Mouse (Mus musculus) cerebellum, postnatal 10 days (tissue): ENCODE results near the gene Hoxb13.

Experiments used
- DNase-seq, 2 experiments: peaks; one replicate each; pipeline ENCODE4 v3.0.0; 2021; ENCODE audit warnings: mixed read lengths in 2 of 2

Hoxb13 gene

DNA sequence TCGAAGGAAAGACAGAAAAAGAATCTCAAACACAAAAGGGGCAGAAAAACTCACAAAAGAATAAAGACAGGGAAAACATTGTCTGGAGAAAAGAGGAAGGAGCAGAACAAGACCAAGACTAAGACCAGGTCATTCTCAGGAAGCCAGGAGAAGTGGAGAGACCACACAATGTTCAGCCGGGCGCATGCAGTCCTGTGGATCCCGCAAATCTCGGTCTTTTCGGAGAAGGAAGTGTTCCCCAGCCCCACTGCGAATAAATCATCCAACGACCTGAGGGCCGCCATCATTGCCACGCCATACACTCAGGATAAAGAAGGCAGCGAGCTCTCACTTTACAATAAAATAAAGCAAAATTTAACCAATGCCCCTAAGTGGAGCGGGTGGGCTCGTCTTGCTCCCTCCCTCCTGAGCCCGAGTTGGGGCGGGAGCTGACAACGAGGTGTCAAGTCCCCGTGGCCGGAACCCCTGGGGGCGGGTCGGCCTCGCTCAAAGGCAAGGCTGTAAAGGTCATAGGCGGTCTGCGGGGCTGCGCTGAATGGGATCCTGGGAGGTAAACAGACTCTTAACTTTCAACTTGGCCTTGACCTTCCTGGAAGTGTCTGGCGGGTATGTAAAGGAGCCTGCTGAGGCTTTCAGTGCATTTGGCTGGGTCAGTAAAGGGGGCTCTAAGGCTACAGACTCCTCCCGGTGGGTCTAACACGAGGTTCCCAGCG is 4.2 kb upstream of the Hoxb13 start:
- DNase-seq, result no peak

DNA sequence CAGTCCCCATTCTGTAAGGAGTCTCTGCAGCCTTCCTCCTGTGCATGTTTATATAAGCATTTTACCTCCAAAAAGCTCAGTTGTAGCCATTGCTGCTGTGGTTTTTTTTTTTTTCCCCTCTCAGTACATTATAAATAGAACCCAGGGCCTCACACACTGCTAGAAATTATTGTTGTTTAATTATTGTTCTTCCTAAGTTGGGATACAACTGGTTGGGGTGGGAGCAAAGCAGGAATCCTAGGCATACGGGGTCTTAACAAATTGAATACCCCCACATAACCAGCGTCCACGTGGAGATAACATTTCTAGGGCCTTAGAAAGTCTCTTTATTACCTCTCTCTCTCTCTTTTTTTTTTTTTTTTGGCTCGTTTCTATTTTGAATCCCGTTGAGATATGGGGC is 3.0 kb upstream of the Hoxb13 start:
- DNase-seq, result no peak

DNA sequence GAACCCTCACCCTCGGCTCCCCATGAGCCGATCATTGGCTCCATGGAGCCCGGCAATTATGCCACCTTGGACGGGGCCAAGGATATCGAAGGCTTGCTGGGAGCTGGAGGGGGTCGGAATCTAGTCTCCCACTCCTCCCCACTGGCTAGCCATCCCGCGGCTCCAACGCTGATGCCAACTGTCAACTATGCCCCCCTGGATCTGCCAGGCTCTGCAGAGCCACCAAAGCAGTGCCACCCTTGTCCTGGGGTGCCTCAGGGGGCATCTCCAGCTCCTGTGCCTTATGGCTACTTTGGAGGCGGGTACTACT is 240 bp downstream of the Hoxb13 start:
- DNase-seq, result no peak

DNA sequence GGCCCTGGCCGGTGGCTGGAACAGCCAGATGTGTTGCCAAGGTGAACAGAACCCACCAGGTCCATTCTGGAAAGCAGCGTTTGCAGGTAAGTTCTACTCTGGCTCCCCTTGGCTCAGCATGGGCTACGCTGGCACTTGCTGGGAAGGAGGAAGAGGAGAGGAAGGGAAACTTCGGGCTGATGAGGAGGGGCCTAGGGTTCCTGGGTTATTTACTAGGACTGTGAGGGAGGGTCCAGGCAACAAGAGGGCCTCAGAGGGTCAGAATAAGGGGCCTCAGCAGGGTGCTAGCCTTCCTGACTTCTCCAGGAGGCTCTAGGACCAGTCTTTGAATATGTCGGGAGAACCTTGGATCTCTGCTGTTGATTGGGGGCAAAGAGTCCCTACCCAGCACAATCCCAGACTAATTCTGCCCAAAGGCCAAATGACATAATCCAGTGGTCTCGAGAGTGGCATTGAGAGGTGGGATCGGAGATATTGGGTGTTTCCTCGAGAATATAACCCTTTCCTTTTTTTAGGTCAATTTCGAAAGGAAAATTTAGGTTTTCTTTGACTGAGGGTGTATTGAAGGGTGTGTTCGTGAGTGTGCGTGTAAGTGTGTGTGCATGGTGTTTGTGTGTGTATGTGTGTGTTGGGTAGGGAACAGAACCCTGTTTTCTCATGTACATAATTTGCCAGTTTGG is 985 bp downstream of the Hoxb13 start:
- no peak for DNase-seq

DNA sequence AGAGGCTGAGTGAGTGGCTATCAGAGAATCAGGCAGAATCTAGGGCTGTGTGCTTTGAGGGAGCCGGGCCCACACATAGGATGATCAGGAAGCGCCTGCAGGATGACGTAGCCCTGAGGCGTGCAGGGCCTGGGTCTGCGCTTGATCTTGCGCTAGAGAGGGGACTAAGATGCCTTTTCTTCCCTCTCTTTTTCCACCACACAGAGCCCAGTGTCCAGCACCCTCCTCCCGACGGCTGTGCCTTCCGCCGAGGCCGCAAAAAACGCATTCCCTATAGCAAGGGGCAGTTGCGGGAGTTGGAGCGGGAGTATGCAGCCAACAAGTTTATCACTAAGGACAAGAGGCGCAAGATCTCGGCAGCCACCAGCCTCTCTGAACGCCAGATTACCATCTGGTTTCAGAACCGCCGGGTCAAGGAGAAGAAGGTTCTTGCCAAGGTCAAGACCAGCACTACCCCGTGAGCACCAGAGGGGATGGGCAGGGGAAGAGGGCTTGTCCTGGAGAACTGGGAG is 1.7 kb downstream of the Hoxb13 start:
- no peak for DNase-seq

DNA sequence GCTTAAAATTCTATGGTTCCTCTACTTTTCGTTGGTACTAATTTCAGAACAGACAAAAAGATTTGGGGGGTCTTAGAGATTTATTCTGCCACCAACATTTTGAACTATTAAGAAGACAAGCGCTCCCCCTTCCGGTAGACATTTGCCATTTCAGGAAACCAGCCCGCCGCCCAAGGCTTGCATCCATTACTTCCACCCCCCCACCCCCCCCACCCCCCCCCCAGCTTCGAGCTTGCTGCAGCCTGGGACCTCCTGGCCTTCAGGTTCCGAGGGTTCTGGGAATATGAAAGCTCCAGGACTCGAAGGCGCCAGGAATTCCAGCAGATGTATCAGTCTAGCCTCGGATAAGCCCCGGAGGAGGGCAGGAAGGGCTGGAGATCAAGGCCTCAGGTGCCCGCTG is 4.5 kb downstream of the Hoxb13 start:
- DNase-seq, result peak; percentile 62 to 72

DNA sequence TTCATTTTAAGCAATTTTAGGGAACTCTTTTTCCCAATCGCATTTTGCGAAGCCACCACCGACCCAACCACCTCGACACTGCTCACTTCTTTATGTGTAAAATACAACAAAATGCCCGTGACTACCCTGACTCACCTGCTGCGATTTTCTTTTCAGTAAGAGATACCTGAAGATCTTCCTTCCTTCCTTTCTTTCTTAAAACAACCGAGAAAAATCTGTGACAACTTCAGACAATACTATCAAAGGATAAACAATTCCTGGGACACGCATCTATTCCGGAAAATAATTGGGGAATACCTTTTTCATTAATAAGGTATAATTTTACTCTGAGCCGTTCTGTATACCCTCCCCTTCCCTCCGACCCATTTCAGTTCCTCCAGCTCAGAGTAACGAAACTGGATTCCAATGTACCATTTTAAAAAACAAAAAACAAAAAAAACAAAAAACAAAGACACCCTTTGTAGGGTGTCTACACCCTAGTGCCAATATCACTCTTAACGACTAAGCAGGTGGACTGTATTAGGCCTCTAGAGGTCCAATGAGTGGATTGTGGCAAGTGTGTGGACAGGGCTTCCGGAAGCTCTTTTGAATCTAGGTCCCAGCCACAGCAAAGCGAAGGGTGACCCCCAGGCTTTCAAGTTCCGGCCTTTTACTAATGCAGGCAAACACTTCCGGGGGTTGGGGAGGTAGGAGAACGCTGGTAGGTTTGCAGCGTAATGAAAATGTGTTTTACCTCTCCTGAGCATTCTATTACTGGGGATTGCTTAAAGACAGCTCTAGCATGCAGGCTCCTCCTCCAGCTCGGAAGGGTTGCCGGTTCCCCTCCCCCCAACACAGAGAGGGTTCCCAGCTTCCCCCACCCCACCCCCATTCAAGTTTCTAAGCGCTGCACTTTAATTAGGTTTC is 5.3 kb downstream of the Hoxb13 start:
- DNase-seq, result no peak

DNA sequence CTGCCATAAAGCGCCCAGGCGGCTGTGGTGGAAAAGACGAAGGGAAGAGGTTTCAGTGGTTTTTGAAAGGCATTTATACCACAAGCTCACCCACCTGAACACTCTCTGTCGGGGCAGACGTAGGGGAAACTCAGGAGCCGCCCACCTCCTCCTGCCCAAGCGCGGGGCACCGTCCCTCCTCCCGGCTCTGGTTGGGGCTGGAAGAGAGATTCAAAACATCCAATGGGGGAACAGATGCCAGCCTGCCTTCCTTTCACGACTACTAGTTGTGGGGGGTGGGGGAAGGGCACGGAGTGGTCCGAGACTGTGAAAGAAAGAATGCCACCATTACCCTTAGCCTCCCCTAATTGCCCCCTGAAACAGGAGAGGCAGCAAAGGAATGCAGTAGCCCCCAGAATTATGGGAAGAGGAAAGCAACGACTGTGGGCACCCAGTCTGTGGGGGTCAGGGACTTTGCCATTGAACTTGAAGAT is 6.1 kb downstream of the Hoxb13 start:
- DNase-seq, result no peak

DNA sequence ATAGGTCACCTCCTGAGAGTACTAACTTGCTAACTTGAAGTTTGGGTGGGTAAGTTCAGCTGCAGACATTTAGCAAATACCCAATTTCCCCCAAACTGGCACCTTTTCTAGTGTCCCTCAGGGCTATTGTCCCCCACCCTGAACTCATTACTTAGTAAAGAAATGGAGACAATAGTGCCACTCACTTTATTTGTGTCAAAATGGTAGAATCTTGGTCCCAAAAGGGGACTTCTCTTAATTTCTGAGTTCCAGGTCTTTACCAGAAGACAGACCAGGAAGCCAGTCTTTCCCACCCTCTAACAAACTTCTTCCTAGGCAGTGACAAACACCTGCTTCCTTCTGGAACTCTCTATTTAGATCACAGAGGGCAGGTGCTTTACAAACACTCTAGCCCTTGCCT is 7.6 kb downstream of the Hoxb13 start:
- DNase-seq, result no peak

DNA sequence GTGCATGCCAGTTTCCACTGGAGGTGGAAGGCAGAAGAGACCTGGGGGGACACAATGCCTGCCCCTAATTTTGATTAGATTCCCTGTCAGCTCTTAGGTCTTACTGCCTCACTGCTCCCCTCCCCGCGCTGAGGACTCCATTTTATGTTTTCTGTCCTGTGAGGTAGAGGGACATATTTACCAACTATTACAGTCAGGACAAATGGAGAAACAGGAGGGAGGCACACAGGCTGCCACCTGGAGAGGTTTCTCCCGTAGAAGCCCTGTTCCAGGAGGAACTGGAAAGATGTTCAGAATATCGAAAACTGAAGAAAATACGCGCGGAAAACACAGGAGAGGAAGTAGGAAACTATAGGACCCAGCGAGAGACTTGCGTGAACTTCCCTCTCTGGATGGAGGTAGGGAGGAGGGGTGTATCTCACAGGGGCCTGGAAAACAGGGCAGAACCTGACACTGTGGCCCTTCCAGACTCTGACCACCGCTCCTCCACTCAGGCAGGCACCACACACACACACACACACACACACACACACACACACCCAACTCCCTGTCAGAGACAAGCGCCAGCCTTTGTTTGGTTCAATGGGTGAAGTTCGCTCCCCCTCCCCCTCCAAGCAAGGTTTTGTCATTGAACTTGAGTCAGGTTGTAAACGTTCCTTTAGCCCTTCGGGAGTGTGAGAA is 8.4 kb downstream of the Hoxb13 start:
- no peak for DNase-seq

DNA sequence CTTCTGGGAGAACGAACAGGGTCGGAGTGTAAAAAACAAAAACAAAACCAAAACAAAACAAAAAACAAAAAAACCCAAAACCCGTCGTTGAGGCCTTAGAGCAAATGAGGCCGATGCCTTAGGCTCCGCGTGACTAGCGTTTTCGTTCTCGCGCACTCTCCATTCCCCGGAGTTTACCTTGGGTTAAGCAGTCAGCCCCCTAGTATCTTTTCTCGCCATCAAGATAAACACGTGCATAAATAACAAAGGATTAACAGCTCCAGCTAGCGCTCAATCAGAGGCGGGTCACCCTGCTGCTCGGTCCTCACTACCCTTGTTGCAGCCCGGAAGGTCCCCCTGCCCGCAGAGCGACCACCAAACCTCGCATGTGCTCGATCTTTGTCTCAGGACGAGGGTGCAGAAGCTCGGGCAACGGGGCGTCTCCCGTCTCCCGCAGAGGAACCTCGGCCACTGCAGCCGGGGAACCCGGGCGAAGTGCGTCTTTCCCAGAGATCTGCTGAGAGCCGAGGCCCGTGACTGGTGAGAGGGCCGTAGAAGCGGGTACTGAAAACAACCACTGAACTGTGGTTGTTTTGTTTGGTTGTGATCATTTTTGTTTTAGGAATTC is 9.2 kb downstream of the Hoxb13 start:
- peak in 1 of 2 experiments; percentile 18 for DNase-seq

DNA sequence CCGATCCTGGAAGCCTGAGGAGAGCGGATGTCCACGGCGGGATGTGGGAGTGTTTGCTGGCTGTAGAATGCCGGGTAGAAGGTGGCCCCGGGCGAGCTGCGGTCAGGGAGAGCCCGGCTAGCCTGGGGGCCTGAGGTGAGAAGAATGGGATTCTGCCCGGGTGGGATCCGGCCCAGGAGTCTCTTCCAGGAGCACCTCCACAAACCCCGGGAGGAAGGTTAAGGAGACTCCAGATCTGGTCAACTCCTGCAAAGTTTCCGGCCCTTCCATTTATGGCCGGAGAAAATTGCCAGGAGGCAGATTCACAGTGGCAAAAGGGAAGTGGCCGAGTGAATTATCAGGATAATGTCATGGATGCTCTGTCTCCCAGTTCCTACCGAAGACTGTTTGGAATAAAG is 9.7 kb downstream of the Hoxb13 start:
- peak in 1 of 2 experiments; percentile 21 for DNase-seq

DNA sequence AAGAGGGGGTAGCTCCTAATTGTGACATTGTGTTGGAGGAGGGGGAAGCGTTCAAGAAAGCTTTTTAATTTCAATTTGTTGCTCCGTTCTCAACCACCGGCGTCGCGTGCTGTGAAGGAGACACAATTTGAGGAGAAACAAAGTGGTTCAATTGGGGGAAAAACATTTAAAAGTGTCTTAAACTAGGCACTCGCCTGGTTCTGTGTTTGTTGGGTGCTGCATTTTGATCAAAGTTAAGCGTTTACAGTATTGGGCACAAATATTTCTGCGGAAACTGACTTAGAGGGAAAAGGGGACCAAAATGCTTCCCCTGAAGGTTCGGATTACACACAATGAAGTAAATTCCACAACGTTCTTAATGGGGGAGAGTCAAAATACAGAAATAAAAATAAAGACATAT is 10.2 kb downstream of the Hoxb13 start:
- no peak for DNase-seq

DNA sequence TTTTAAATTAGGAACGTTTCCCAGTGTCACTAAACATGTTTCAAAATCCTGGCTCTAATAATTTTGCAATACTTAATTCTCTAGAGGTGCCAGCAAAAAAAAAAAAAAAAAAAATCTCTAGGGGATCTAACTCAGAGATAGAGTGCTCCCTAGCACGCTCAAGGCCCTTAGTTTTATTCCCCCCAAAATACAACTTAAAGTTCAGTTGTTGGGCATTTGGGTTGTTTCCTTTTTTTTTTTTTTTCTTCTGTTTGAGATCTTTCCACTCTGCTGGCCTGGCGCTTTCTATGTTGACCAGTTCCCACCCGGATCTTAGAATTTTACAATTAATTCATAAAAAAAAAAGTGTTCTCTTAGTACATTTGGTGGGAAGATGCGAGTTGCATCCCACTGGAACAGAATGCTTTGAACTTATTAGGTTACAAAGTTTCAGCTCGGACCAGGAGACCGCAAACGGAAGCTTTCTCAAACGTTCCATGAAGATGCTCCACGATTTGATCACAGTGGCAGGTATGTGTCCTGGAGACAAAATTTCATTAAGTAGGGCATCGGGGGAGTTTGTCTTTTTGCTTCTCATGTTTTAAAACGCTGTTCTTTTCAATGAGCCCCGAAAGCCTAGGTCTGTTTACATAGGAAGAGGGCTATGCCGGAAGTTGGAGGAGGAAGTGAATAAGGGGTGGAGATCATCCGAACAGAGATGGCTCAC is 11.5 kb downstream of the Hoxb13 start:
- DNase-seq, result no peak

DNA sequence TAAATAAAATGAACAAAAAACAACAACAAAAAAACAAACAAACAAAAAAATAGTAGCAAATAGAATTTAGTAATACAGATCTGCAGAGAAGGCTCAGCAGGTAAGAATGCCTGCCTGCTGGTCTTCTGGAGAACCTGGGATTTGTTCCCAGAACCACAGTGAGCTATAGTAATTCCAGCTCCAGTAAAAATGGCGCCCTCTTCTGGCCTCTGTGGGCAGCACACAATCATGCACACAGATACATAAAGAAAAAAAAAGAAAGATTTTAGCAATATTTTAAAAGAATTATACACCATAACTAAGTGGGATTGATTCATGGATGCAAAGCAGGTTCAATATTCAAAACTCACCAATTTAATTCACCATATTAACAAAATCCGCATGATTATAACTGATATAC is 29.7 kb downstream of the Hoxb13 start:
- DNase-seq, result peak in 1 of 2 experiments; percentile 30

DNA sequence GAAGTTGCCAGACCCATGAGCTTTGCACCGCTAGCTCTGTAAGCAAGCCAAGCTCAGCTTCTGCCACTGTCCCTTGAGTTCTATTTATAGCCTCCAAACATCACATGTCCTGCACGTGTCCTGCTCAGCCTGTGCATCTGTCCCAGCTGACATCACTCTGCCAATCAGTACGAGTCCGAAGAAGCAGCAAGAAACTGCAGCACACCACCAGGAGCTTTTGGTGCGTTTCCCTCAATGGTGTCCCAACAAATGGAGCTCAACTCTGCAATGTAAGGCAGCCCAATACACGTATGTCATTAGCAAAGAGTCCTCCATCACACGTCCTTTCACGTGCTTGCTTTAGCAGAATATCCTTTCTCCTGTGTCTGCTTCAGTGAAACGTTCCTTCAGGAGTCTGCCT is 33.6 kb downstream of the Hoxb13 start:
- DNase-seq, result no peak

DNA sequence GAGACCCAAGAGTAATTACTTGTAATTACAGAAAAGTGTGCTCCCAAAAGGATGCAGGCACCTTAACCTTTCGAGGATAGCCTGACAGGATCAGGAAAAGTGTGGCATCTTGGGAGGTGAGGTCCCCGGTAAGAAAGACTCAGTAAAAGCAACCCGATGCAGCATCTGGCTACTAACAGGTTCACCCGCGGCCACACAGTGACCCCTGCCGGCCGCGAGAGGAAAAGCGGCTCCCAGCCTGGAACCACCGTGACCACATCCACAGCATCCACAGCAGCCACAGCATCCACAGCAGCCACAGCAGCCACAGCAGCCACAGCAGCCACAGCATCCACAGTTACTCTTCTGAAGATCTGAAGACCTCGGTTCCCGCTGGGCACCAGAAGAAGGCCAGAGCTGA is 40.8 kb downstream of the Hoxb13 start:
- peak; percentile 65 to 67 for DNase-seq

DNA sequence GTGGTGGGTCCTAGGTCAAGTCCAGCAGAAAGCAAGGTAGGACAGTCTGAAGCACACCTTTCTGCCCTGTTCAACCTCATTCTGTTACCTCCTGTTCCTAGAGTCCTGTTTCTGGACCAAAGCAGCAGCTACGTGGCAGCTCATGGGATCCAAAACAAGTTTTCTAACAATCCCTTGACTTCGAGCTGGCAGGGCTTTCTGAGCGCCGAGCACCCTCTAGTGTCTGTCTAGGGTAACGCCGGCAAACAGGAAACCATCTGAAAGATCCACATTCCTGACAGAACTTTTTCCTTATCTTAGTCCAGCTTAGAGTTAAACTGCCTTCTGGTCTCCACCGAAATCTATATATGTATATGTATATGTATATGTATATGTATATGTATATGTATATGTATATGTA is 46.1 kb downstream of the Hoxb13 start:
- peak; percentile 55 to 62 for DNase-seq
